Mouse (Mus musculus) testis, postnatal 10 days (tissue): ENCODE measurements around the gene Fhl1.
A peak's percentile ranks its signal among the peaks of the same experiment; 100 is the strongest.

Source experiments
- DNase-seq: peaks from one replicate; pipeline ENCODE4 v3.0.0; 2021; ENCODE audit warnings: low spot score

Fhl1 gene

GRCm38 (mm10) chrX:56752144-56752543 lies 20.6 kb downstream of the Fhl1 start:
- no peak for DNase-seq

GRCm38 (mm10) chrX:56753317-56754289 lies 22.0 kb downstream of the Fhl1 start:
- DNase-seq, result no peak

- peak; percentile 41 for DNase-seq
Measured at GRCm38 (mm10) chrX:56755646-56756045, 24.1 kb downstream of the Fhl1 start.

GRCm38 (mm10) chrX:56756352-56756751 lies 24.8 kb downstream of the Fhl1 start:
- no peak for DNase-seq

DNA sequence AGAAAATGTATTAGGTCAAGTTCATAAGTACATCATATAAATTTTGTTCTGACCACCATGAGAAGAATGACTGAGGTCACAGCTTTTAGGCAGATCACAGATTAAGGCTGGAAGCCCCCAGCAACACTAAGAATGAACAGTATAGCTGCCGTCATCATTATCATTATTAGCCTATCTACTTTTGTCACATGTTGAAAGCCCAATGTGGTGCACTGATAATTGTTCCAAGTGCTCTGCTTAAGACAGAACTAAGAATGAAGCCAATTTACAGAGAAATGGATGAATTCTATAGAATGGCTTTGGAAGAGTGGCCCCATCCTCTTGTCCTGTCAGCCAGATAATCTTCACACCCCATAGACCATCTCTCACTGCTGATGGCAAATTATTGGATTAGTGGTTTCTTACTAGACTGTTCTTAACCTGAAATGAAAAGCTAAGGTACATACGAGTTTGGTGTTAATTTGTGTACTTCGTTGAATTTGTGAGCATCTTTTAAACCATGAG lies 28.7 kb downstream of the Fhl1 start:
- DNase-seq, result no peak

DNA sequence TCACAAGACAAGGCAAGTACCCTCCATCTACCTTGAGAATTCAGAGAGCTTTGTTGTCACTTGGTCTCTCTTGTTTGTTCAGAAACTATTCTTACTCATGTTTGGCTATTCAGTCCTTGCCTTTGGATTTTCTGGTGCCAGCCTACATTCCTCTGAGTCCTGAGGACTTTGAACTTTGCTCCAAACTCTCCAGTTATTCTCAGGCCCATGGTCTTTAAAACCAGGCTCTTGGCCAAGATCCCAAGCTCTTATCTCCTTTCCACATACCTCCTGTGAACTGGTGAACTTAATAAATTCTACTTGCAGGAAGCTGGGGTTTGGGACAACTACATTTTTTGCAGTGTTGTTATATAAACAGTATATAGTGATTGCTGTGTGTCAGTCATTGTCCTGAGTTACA lies 38.3 kb downstream of the Fhl1 start:
- DNase-seq, result no peak

- DNase-seq, result no peak
Measured at GRCm38 (mm10) chrX:56771751-56772150, 40.2 kb downstream of the Fhl1 start.

GRCm38 (mm10) chrX:56773329-56773728 lies 41.7 kb downstream of the Fhl1 start:
- no peak for DNase-seq

GRCm38 (mm10) chrX:56786281-56787061 lies 54.9 kb downstream of the Fhl1 start:
- DNase-seq, result no peak

DNA sequence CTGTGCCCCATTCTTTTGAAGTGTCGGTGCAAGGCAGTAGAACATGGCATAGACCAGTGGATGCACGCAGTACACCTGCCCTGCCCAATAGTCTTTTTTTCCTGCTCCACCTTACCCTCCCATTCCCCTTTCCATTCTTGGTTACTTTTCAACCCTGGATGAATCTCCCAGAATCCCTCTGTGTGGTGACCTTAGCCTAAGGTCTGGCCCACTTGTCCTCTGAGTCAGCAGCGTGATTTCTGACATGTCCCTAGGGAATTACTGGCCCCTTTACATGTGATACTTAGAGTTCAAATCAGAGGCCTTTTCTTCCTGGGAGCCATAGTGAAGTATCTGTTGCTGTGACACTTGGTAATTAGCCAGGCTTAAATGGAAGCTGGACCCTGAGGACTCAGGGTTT lies 55.9 kb downstream of the Fhl1 start:
- no peak for DNase-seq

- DNase-seq, result no peak
Measured at GRCm38 (mm10) chrX:56790591-56790990, 59.0 kb downstream of the Fhl1 start.

DNA sequence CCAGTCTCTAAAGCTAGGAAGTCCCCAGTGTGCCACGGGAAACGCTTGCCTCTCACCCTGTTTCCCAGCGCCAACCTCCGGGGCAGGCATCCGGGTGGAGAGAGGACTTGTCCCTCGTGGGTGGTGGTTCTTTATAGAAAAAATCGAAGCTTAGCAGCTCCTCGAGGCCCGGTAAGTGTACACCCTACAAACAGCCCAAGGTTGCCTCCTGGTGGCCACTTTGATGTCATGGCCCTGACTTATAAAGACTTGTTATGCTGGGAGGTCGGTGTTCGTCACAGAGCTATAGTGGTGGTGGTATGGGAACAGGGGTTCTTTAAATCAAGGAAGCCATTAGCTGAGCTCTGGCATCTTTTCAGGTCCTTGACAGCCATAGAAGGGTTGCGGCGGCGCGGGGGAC lies 59.7 kb downstream of the Fhl1 start:
- DNase-seq, result peak; percentile 75

GRCm38 (mm10) chrX:56821765-56822603 lies 90.4 kb downstream of the Fhl1 start, which contains the start of gene Map7d3:
TSS of gene Map7d3 (minus strand) at chrX:56822326.
- DNase-seq, result peak; percentile 54

DNA sequence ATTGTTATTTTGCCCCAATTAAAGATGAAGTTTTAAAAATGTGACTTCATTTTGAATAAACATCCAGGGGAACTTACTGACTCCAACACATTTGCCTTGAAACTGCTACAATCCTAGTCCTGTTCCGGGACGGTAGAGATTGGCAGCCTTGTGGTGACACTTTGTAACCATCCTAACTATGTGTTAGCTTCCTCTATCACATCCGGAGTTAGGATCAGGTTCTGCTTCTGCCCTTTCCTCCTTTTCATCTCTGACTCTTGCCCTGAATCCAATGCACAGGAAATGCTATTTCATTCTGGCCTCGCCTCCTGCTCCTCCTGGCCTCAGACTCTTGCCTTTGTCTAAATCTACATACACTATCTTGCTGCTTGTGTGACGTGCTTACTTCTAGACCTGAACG lies 95.9 kb downstream of the Fhl1 start:
- no peak for DNase-seq

- DNase-seq, result no peak
Measured at GRCm38 (mm10) chrX:56835842-56836241, 104.3 kb downstream of the Fhl1 start.

DNA sequence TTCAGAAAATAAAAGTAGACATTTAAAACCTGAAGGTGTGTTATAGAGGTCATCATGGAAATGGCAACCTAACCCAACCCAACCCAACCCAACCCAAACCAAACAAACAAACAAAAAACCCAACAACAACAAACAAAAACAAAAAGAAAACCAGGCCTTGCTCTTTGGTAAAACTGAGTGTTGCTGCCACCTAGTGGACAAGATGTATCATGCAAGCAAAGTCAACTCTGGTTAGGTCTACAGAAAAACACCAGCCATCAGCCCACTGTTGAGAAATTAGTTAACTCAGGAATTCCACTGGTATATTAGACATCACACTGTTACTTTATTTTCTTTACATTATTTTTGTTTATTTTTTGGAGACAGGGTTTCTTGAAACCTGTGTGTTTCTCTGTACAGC lies 107.8 kb downstream of the Fhl1 start:
- peak; percentile 38 for DNase-seq

DNA sequence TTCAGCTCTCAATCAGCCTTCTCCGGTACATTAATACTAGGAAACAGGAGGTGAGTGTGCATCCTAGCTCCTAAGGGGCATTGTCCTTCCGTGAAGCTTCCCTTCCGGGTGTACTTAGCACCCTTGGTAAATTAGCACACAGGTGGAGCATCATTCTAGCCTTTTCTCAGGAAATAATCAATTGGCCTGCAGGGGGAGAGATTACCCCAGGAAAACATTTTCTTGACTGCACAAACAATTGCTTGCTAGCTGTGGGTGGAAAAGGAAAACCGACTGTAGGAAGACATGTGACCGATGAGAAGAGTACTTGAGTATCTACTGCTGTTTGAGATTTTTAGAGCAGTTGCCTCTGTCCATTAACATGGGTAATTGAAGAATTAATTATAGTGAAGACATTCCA lies 109.7 kb downstream of the Fhl1 start:
- DNase-seq, result no peak
